Mouse (Mus musculus) limb, embryonic 15.5 days (tissue): ENCODE data around the gene Cygb. TPM values are rescaled to one million over a fixed set of nuclear protein-coding genes. Genes with fewer than 3 reads are reported as not detected.

Experiments used
- ATAC-seq: fragments of 200-750 bp; cut with Nextera tagmentation; 2 replicates; pipeline ENCODE4 v1.8.0; 2017; ENCODE audit warnings: low read depth, moderate TSS enrichment; ENCODE audit not compliant: insufficient number of reproducible peaks, low FRiP score, low TSS enrichment
- H3K27ac ChIP-seq: fragments of 300-500 bp; sonication (generic); 2 replicates; pipeline ENCODE4 v1.5.1; 2015; ENCODE audit warnings: moderate library complexity, mild to moderate bottlenecking, inconsistent platforms
- H3K27me3 ChIP-seq: fragments of 300-500 bp; sonication (generic); 2 replicates; pipeline ENCODE4 v1.6.1; 2015; ENCODE audit warnings: inconsistent platforms
- H3K36me3 ChIP-seq: fragments of 300-500 bp; sonication (generic); 2 replicates; pipeline ENCODE4 v1.6.1; 2015; ENCODE audit warnings: inconsistent platforms
- H3K4me1 ChIP-seq: fragments of 300-500 bp; sonication (generic); 2 replicates; pipeline ENCODE4 v1.6.1; 2015; ENCODE audit warnings: inconsistent platforms
- H3K4me2 ChIP-seq: fragments of 300-500 bp; sonication (generic); 2 replicates; pipeline ENCODE4 v1.6.1; 2015; ENCODE audit warnings: mild to moderate bottlenecking, inconsistent platforms
- H3K4me3 ChIP-seq: fragments of 300-500 bp; sonication (generic); 2 replicates; pipeline ENCODE4 v1.5.1; 2015; ENCODE audit warnings: mild to moderate bottlenecking, inconsistent platforms
- H3K9ac ChIP-seq: fragments of 300-500 bp; sonication (generic); 2 replicates; pipeline ENCODE4 v1.6.1; 2015; ENCODE audit warnings: inconsistent platforms
- H3K9me3 ChIP-seq: fragments of 300-500 bp; sonication (generic); 2 replicates; pipeline ENCODE4 v1.6.1; 2016; ENCODE audit warnings: inconsistent platforms
- WGBS: fragments of 180-500 bp; shearing (Covaris S2); methylation state at CpG from one replicate; pipeline ENCODE4 v1.1.7; 2015; 5-methylcytosine and 5-hydroxymethylcytosine counted together
- polyA plus RNA-seq: library from polyadenylated mRNA; unstranded; fragments of >200 nt; fragmentation: Nextera tagmentation; extraction: Ambion mirVana; gene quantifications from 2 replicates; pipeline ENCODE4 v1.2.1, GENCODE M21; 2015

The Cygb gene
- polyA plus RNA-seq, 1 experiment from 2014 or later, result 20.1 TPM

- Histone ChIP-seq H3K9me3 (no peaks in the 10 kb centered on the region), H3K4me1 (no peaks in the 10 kb centered on the region), H3K36me3 (peaks cover 49% of the 10 kb centered on the region), H3K27ac (no peak overlapping the region), H3K4me3 (no peak overlapping the region), H3K4me2 (no peak overlapping the region), H3K9ac (no peak overlapping the region), H3K27me3 (no peaks in the 10 kb centered on the region)
- ATAC-seq, result no peak
- 91% methylated on average over 15 of the region's 15 CpGs for WGBS
These were observed 54.9 kb downstream of the Cygb start for GRCm38 (mm10) chr11:116599230-116599629.

GRCm38 (mm10) chr11:116598193-116598592 is 55.9 kb downstream of the Cygb start:
- WGBS, result 85% methylated on average over 8 of the region's 8 CpGs
- no peak overlapping the region for H3K27ac ChIP-seq

GRCm38 (mm10) chr11:116596766-116597165 is 57.3 kb downstream of the Cygb start:
- Histone ChIP-seq H3K27ac (no peak overlapping the region), H3K4me1 (peaks cover 16% of the 10 kb centered on the region), H3K4me2 (no peak overlapping the region), H3K4me3 (no peak overlapping the region), H3K36me3 (peaks cover 28% of the 10 kb centered on the region), H3K9ac (no peak overlapping the region), H3K27me3 (no peaks in the 10 kb centered on the region), H3K9me3 (no peaks in the 10 kb centered on the region)
- WGBS, result 88% methylated on average over 19 of the region's 19 CpGs
- ATAC-seq, result no peak

More at GRCm38 (mm10) chr11:116598193-116598592, 55.9 kb downstream of the Cygb start:
- H3K4me3 ChIP-seq, result no peak overlapping the region
- H3K9ac ChIP-seq, result no peak overlapping the region
- H3K4me2 ChIP-seq, result no peak overlapping the region
- H3K9me3 ChIP-seq, result no peaks in the 10 kb centered on the region
- no peaks in the 10 kb centered on the region for H3K27me3 ChIP-seq
- H3K36me3 ChIP-seq, result peaks cover 38% of the 10 kb centered on the region
- ATAC-seq, result no peak
- H3K4me1 ChIP-seq, result peaks cover 4% of the 10 kb centered on the region; the same call in 1 of the 2 replicates

Other genes starting within 250 kb of the Cygb start
- gene Rnf157, start 241.3 kb downstream of the Cygb start, polyA plus RNA-seq, result 9.9 and 12.3 TPM in 2 replicates
- 25.9 and 26.6 TPM in 2 replicates for gene Ubald2, start 220.2 kb downstream of the Cygb start, polyA plus RNA-seq
- gene Qrich2, start 188.1 kb downstream of the Cygb start, polyA plus RNA-seq, result 0.09 and 0.15 TPM in 2 replicates
- 134 and 138 TPM in 2 replicates for gene Prpsap1, start 160.1 kb downstream of the Cygb start, polyA plus RNA-seq
- gene Sphk1, start 123.4 kb downstream of the Cygb start, polyA plus RNA-seq, result 7.7 and 11.2 TPM in 2 replicates
- gene Ube2o, start 72.9 kb downstream of the Cygb start, polyA plus RNA-seq, result 9.7 and 10.1 TPM in 2 replicates
- gene Aanat, start 67.9 kb downstream of the Cygb start, polyA plus RNA-seq, result not detected in 2 replicates
- gene Rhbdf2, start 27.3 kb downstream of the Cygb start, polyA plus RNA-seq, result 7.1 and 8.2 TPM in 2 replicates
- gene Prcd, start 779 bp downstream of the Cygb start, polyA plus RNA-seq, result 1.9 and 2.6 TPM in 2 replicates
- gene St6galnac1, start 121.2 kb upstream of the Cygb start, polyA plus RNA-seq, result not detected in 2 replicates
- 17.1 and 18.6 TPM in 2 replicates for gene Mxra7, start 173.7 kb upstream of the Cygb start, polyA plus RNA-seq
- gene Mettl23, start 189.0 kb upstream of the Cygb start, polyA plus RNA-seq, result 70.4 and 76.0 TPM in 2 replicates
- gene Jmjd6, start 189.1 kb upstream of the Cygb start, polyA plus RNA-seq, result 83.4 and 86.0 TPM in 2 replicates
- gene Mfsd11, start 198.1 kb upstream of the Cygb start, polyA plus RNA-seq, result 41.4 and 48.0 TPM in 2 replicates
- gene Srsf2, start 198.8 kb upstream of the Cygb start, polyA plus RNA-seq, result 596 and 658 TPM in 2 replicates